Mouse (Mus musculus) c-Kit-positive CD71-positive TER-119-positive erythroid progenitor cells, embryonic 14.5 days (primary cell): ENCODE measurements at regions not wholly inside any gene's neighbourhood (a gene's known extent, or its start where the extent isn't known, plus 50 kb on each side); places are given as distances from the start of the nearest gene placed in this dataset.
"Not testable (repeated sequence)": the region's sequence is repeated elsewhere in the genome, so short reads cannot be mapped to it uniquely, and the experiment has no call there.

Experiments
- DNase-seq: peaks from one replicate; pipeline ENCODE4 v3.0.0-alpha.2; 2013; ENCODE audit warnings: low spot score

- DNase-seq = no peak
Measured at GRCm38 (mm10) chr15:8831720-8832620, 121.4 kb upstream of the Slc1a3 start.

- no peak for DNase-seq
Measured at GRCm38 (mm10) chr15:8824861-8825260, 114.3 kb upstream of the Slc1a3 start.

GRCm38 (mm10) chr15:8822795-8823194, 112.2 kb upstream of the Slc1a3 start:
- DNase-seq = not testable (repeated sequence)

GRCm38 (mm10) chr15:8817542-8817941, 107.0 kb upstream of the Slc1a3 start:
- no peak for DNase-seq

- no peak for DNase-seq
Measured at GRCm38 (mm10) chr15:8816501-8817368, 106.2 kb upstream of the Slc1a3 start.

GRCm38 (mm10) chr15:8815958-8816357, 105.4 kb upstream of the Slc1a3 start:
- no peak for DNase-seq

GRCm38 (mm10) chr15:8815277-8815676, 104.7 kb upstream of the Slc1a3 start:
- no peak for DNase-seq

GRCm38 (mm10) chr15:8806354-8806753, 95.8 kb upstream of the Slc1a3 start:
- DNase-seq = no peak

- not testable (repeated sequence) for DNase-seq
Measured at GRCm38 (mm10) chr15:8805565-8805964, 95.0 kb upstream of the Slc1a3 start.

- DNase-seq = no peak
Measured at GRCm38 (mm10) chr15:8802058-8802457, 91.5 kb upstream of the Slc1a3 start.

- DNase-seq = no peak
Measured at GRCm38 (mm10) chr15:8797015-8797414, 86.5 kb upstream of the Slc1a3 start.

- DNase-seq = no peak
Measured at GRCm38 (mm10) chr15:8792106-8792505, 81.5 kb upstream of the Slc1a3 start.

GRCm38 (mm10) chr15:8789924-8790323, 79.4 kb upstream of the Slc1a3 start:
- DNase-seq = no peak

- no peak for DNase-seq
Measured at GRCm38 (mm10) chr15:8789000-8789399, 78.4 kb upstream of the Slc1a3 start.

- DNase-seq = no peak
Measured at GRCm38 (mm10) chr15:8785537-8785936, 75.0 kb upstream of the Slc1a3 start.

GRCm38 (mm10) chr15:8783567-8783966, 73.0 kb upstream of the Slc1a3 start:
- DNase-seq = no peak

- no peak for DNase-seq
Measured at GRCm38 (mm10) chr15:8783036-8783435, 72.5 kb upstream of the Slc1a3 start.

- DNase-seq = no peak
Measured at GRCm38 (mm10) chr15:8782131-8782507, 71.6 kb upstream of the Slc1a3 start.

GRCm38 (mm10) chr15:8781159-8782130, 70.9 kb upstream of the Slc1a3 start:
- DNase-seq = no peak

GRCm38 (mm10) chr15:8780371-8780866, 69.9 kb upstream of the Slc1a3 start:
- DNase-seq = no peak
